Mouse (Mus musculus) hindbrain, embryonic 14.5 days (tissue): ENCODE measurements around the gene Mast3. TPM values are rescaled to one million over a fixed set of nuclear protein-coding genes. Genes with fewer than 3 reads are reported as not detected.

Source experiments
- ATAC-seq: fragments of 200-750 bp; cut with Nextera tagmentation; 2 replicates; pipeline ENCODE4 v1.8.0; 2017; ENCODE audit warnings: moderate number of reproducible peaks, mild to moderate bottlenecking, moderate TSS enrichment, moderate library complexity; ENCODE audit not compliant: low FRiP score
- DNase-seq: peaks from one replicate; pipeline ENCODE4 v3.0.0-alpha.2; 2015; ENCODE audit warnings: low spot score
- H3K27ac ChIP-seq: fragments of 300-500 bp; sonication (generic); 2 replicates; pipeline ENCODE4 v1.5.1; 2014; ENCODE audit warnings: mild to moderate bottlenecking, moderate library complexity
- H3K27me3 ChIP-seq: fragments of 300-500 bp; sonication (generic); 2 replicates; pipeline ENCODE4 v1.6.1; 2014; ENCODE audit warnings: mild to moderate bottlenecking, low read length, mixed read lengths; ENCODE audit not compliant: control insufficient read depth, insufficient read depth
- H3K36me3 ChIP-seq: fragments of 300-500 bp; sonication (generic); replicated peaks from 2 replicates; pipeline ENCODE4 v1.6.1; 2014; ENCODE audit not compliant: control insufficient read depth, insufficient read depth
- H3K4me1 ChIP-seq: fragments of 300-500 bp; sonication (generic); replicated peaks from 2 replicates; pipeline ENCODE4 v1.6.1; 2014; ENCODE audit warnings: antibody characterized with exemption, low read length, mixed read lengths; ENCODE audit not compliant: control insufficient read depth, insufficient read depth
- H3K4me2 ChIP-seq: fragments of 300-500 bp; sonication (generic); replicated peaks from 2 replicates; pipeline ENCODE4 v1.6.1; 2014; ENCODE audit warnings: mild to moderate bottlenecking, moderate library complexity
- H3K4me3 ChIP-seq: fragments of 300-500 bp; sonication (generic); replicated peaks from 2 replicates; pipeline ENCODE4 v1.5.1; 2014; ENCODE audit warnings: mild to moderate bottlenecking, low read length
- H3K9ac ChIP-seq: fragments of 300-500 bp; sonication (generic); 2 replicates; pipeline ENCODE4 v1.6.1; 2014
- H3K9me3 ChIP-seq: fragments of 300-500 bp; sonication (generic); 2 replicates; pipeline ENCODE4 v1.6.1; 2016; ENCODE audit warnings: low read length; ENCODE audit not compliant: control insufficient read depth
- WGBS: fragments of 180-500 bp; shearing (Covaris S2); extraction: QIAGEN DNeasy Blood & Tissue Kit; methylation state at CpG from one replicate; pipeline ENCODE4 v1.1.7; 2014; 5-methylcytosine and 5-hydroxymethylcytosine counted together
- polyA plus RNA-seq: library from polyadenylated mRNA; unstranded; fragments of >200 nt; fragmentation: Nextera tagmentation; extraction: Ambion mirVana; gene quantifications from 2 replicates; pipeline ENCODE4 v1.2.1, GENCODE M21; 2014

The Mast3 gene
- polyA plus RNA-seq, 1 experiment from 2014 or later: 23.3 TPM

GRCm38 (mm10) chr8:70756476-70757040 lies 48.3 kb downstream of the Mast3 start:
- Histone ChIP-seq H3K9ac (no peak overlapping the region), H3K27me3 (no peaks in the 10 kb centered on the region), H3K36me3 (peaks cover 29% of the 10 kb centered on the region), H3K27ac (no peak overlapping the region), H3K4me3 (no peak overlapping the region), H3K9me3 (no peaks in the 10 kb centered on the region), H3K4me2 (no peak overlapping the region), H3K4me1 (peaks cover 30% of the 10 kb centered on the region)
- WGBS: 92% methylated on average over 6 of the region's 6 CpGs
- no peak for ATAC-seq
- DNase-seq: no peak

- peak overlapping the region; percentile 81 for H3K9ac ChIP-seq
- no peaks in the 10 kb centered on the region for H3K27me3 ChIP-seq
- ATAC-seq (no peak), DNase-seq (no peak)
- peak overlapping the region; percentile 87 for H3K4me2 ChIP-seq
- peak overlapping the region; percentile 63 for H3K4me3 ChIP-seq
- WGBS: 82% methylated on average over 24 of the region's 24 CpGs
- peaks cover 29% of the 10 kb centered on the region for H3K36me3 ChIP-seq
- no peaks in the 10 kb centered on the region for H3K9me3 ChIP-seq
- H3K4me1 ChIP-seq: peaks cover 25% of the 10 kb centered on the region
- peak overlapping the region; percentile 92; the same call in 1 of the 2 replicates for H3K27ac ChIP-seq
Observed at GRCm38 (mm10) chr8:70755661-70756475, 49.0 kb downstream of the Mast3 start.

- H3K27me3 ChIP-seq: no peaks in the 10 kb centered on the region
- H3K27ac ChIP-seq: peak overlapping the region; percentile 92
- H3K36me3 ChIP-seq: peaks cover 29% of the 10 kb centered on the region
- peak overlapping the region; percentile 87 for H3K4me2 ChIP-seq
- H3K9ac ChIP-seq: peak overlapping the region; percentile 81
- peak overlapping the region; percentile 63 for H3K4me3 ChIP-seq
- peak; percentile 53 for ATAC-seq
- peaks cover 22% of the 10 kb centered on the region for H3K4me1 ChIP-seq
- WGBS: 12% methylated on average over 50 of the region's 50 CpGs
- DNase-seq: peak; percentile 77
- no peaks in the 10 kb centered on the region for H3K9me3 ChIP-seq
Observed at GRCm38 (mm10) chr8:70754871-70755660, 49.8 kb downstream of the Mast3 start.

- peaks cover 29% of the 10 kb centered on the region for H3K36me3 ChIP-seq
- peak within 1 kb of the TSS; percentile 92 for H3K27ac ChIP-seq
- H3K4me3 ChIP-seq: peak within 1 kb of the TSS; percentile 63
- DNase-seq: peak; percentile 95
- ATAC-seq: peak; percentile 97
- H3K9me3 ChIP-seq: no peaks in the 10 kb centered on the region
- H3K4me1 ChIP-seq: peaks cover 14% of the 10 kb centered on the region
- peak within 1 kb of the TSS; percentile 81 for H3K9ac ChIP-seq
- H3K4me2 ChIP-seq: peak within 1 kb of the TSS; percentile 87
- no peaks in the 10 kb centered on the region for H3K27me3 ChIP-seq
- 7% methylated on average over 37 of the region's 37 CpGs for WGBS
Observed at GRCm38 (mm10) chr8:70754043-70754870, 50.6 kb downstream of the Mast3 start, which contains the start of gene Rab3a. Rab3a (plus strand) TSS chr8:70754679.

- WGBS: 31% methylated on average over 21 of the region's 21 CpGs
- Histone ChIP-seq H3K36me3 (peaks cover 23% of the 10 kb centered on the region), H3K4me3 (no peak overlapping the region), H3K4me1 (peaks cover 10% of the 10 kb centered on the region), H3K9ac (no peak overlapping the region), H3K27me3 (no peaks in the 10 kb centered on the region), H3K27ac (no peak overlapping the region), H3K9me3 (no peaks in the 10 kb centered on the region), H3K4me2 (no peak overlapping the region)
- DNase-seq: no peak
- no peak for ATAC-seq
Observed at GRCm38 (mm10) chr8:70753151-70753550, 51.7 kb downstream of the Mast3 start.

- Histone ChIP-seq H3K27ac (no peak overlapping the region), H3K4me1 (peaks cover 10% of the 10 kb centered on the region), H3K4me2 (no peak overlapping the region), H3K4me3 (no peak overlapping the region), H3K36me3 (peaks cover 14% of the 10 kb centered on the region), H3K9ac (no peak overlapping the region), H3K27me3 (peaks cover 8% of the 10 kb centered on the region; the same call in 1 of the 2 replicates), H3K9me3 (no peaks in the 10 kb centered on the region)
- peak; percentile 81 for DNase-seq
- WGBS: 43% methylated on average over 11 of the region's 11 CpGs
- ATAC-seq: no peak
Observed at GRCm38 (mm10) chr8:70752000-70752764, 52.7 kb downstream of the Mast3 start.

GRCm38 (mm10) chr8:70750128-70750680 lies 54.6 kb downstream of the Mast3 start:
- ATAC-seq: no peak
- Histone ChIP-seq H3K36me3 (no peaks in the 10 kb centered on the region), H3K9me3 (no peaks in the 10 kb centered on the region), H3K4me2 (no peak overlapping the region), H3K4me3 (no peak overlapping the region), H3K4me1 (peaks cover 3% of the 10 kb centered on the region; the same call in 1 of the 2 replicates), H3K27ac (no peak overlapping the region), H3K27me3 (peaks cover 24% of the 10 kb centered on the region), H3K9ac (no peak overlapping the region)
- DNase-seq: no peak
- whole genome bisulfite sequencing: 85% methylated on average over 13 of the region's 13 CpGs

- DNase-seq: no peak
- no peaks in the 10 kb centered on the region for H3K9me3 ChIP-seq
- H3K27me3 ChIP-seq: peaks cover 35% of the 10 kb centered on the region
- H3K4me1 ChIP-seq: peaks cover 2% of the 10 kb centered on the region; the same call in 1 of the 2 replicates
- ATAC-seq: no peak
- no peaks in the 10 kb centered on the region for H3K36me3 ChIP-seq
- no peak overlapping the region for H3K27ac ChIP-seq
- WGBS: 81% methylated on average over 19 of the region's 19 CpGs
- H3K9ac ChIP-seq: no peak overlapping the region
- no peak overlapping the region for H3K4me2 ChIP-seq
- H3K4me3 ChIP-seq: no peak overlapping the region
Observed at GRCm38 (mm10) chr8:70749097-70749674, 55.7 kb downstream of the Mast3 start.
